Mouse (Mus musculus) C2C12 (cell line): ENCODE results near the gene Lsm6.

Experiments used
- CEBPB ChIP-seq: IDR thresholded peaks from one replicate; pipeline ENCODE4 v1.6.1; 2011; ENCODE audit warnings: low read depth, mild to moderate bottlenecking, control low read depth, moderate library complexity
- CTCF ChIP-seq: IDR thresholded peaks from one replicate; pipeline ENCODE4 v1.5.1; 2011; ENCODE audit not compliant: control insufficient read depth, insufficient read depth, insufficient read length
- FOSL1 ChIP-seq: IDR thresholded peaks from one replicate; pipeline ENCODE4 v1.8.0; 2011; ENCODE audit warnings: mild to moderate bottlenecking, low read length; ENCODE audit not compliant: poor library complexity, insufficient read depth, severe bottlenecking
- MAX ChIP-seq: IDR thresholded peaks from one replicate; pipeline ENCODE4 v1.6.1; 2011; ENCODE audit warnings: mild to moderate bottlenecking, control low read depth
- MYOD1 ChIP-seq: IDR thresholded peaks from one replicate; pipeline ENCODE4 v1.6.1; 2011; ENCODE audit warnings: low read depth; ENCODE audit not compliant: control insufficient read depth, insufficient read length
- MYOG ChIP-seq: IDR thresholded peaks from one replicate; pipeline ENCODE4 v1.6.1; 2011; ENCODE audit not compliant: control insufficient read depth, insufficient read length; ENCODE audit errors: extremely low read depth
- USF1 ChIP-seq: IDR thresholded peaks from one replicate; pipeline ENCODE4 v1.6.1; 2011; ENCODE audit warnings: low read depth, mild to moderate bottlenecking, control low read depth, moderate library complexity

DNA sequence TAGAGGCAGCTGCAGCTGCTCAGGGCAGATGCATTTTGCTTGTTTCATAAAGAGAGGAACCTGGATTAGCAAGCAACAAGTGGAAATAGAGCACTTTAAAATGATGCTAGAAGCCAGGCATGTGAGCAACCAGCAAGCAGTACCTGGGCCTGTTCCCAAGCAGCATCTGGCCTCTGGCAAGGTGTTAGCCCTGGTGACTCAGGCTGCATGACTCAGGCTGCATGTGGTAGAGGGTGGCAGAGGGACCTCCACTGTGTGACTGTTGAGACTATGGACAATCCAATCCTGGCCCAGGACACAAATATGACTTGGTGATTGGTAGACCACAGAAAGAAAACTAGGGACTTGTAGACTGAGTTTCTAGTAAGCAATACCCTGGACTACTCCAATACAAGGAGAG is 56.0 kb downstream of the Lsm6 start:
- no peak for TF ChIP-seq CTCF
- TF ChIP-seq MYOG = no peak
- no peak for TF ChIP-seq USF1
- no peak for TF ChIP-seq MAX
- TF ChIP-seq MYOD1 = no peak
- TF ChIP-seq CEBPB = no peak
- TF ChIP-seq FOSL1 = peak; percentile 11
